Mouse (Mus musculus) forebrain, embryonic 14.5 days (tissue): Measurements from ENCODE around the gene Pcyt1b. TPM values are rescaled to one million over a fixed set of nuclear protein-coding genes. Genes with fewer than 3 reads are reported as not detected.

Source experiments
- ATAC-seq: fragments of 200-750 bp; cut with Nextera tagmentation; 2 replicates; pipeline ENCODE4 v1.8.0; 2017; ENCODE audit warnings: mild to moderate bottlenecking, moderate library complexity
- DNase-seq: peaks from one replicate; pipeline ENCODE4 v3.0.0-alpha.2; 2015; ENCODE audit warnings: low spot score
- H3K27ac ChIP-seq: fragments of 300-500 bp; sonication (generic); 2 replicates; pipeline ENCODE4 v1.5.1; 2014; ENCODE audit warnings: low read depth, mild to moderate bottlenecking, control low read depth, low read length, moderate library complexity
- H3K27me3 ChIP-seq: fragments of 300-500 bp; sonication (generic); replicated peaks from 2 replicates; pipeline ENCODE4 v1.6.1; 2014; ENCODE audit warnings: low read length, control low read depth, mixed read lengths; ENCODE audit not compliant: control insufficient read depth, insufficient read depth
- H3K36me3 ChIP-seq: fragments of 300-500 bp; sonication (generic); 2 replicates; pipeline ENCODE4 v1.6.1; 2014; ENCODE audit warnings: low read length, control low read depth; ENCODE audit not compliant: control insufficient read depth, insufficient read depth
- H3K4me1 ChIP-seq: fragments of 300-500 bp; sonication (generic); 2 replicates; pipeline ENCODE4 v1.6.1; 2014; ENCODE audit warnings: antibody characterized with exemption, low read length, control low read depth; ENCODE audit not compliant: control insufficient read depth, insufficient read depth
- H3K4me2 ChIP-seq: fragments of 300-500 bp; sonication (generic); 2 replicates; pipeline ENCODE4 v1.6.1; 2014; ENCODE audit warnings: mild to moderate bottlenecking, control low read depth, low read length
- H3K4me3 ChIP-seq: fragments of 300-500 bp; sonication (generic); 2 replicates; pipeline ENCODE4 v1.5.1; 2014; ENCODE audit warnings: low read depth, low read length, control low read depth
- H3K9ac ChIP-seq: fragments of 300-500 bp; sonication (generic); 2 replicates; pipeline ENCODE4 v1.6.1; 2014; ENCODE audit warnings: mild to moderate bottlenecking, low read length, control low read depth, moderate library complexity
- H3K9me3 ChIP-seq: fragments of 300-500 bp; sonication (generic); replicated peaks from 2 replicates; pipeline ENCODE4 v1.6.1; 2016; ENCODE audit warnings: low read length, control low read depth, mixed read lengths; ENCODE audit not compliant: control insufficient read depth
- WGBS: fragments of 180-500 bp; shearing (Covaris S2); extraction: QIAGEN DNeasy Blood & Tissue Kit; methylation state at CpG from one replicate; pipeline ENCODE4 v1.1.7; 2014; 5-methylcytosine and 5-hydroxymethylcytosine counted together
- polyA plus RNA-seq: library from polyadenylated mRNA; unstranded; fragments of >200 nt; fragmentation: Nextera tagmentation; extraction: Ambion mirVana; gene quantifications from 2 replicates; pipeline ENCODE4 v1.2.1, GENCODE M21; 2014

The Pcyt1b gene
- 11.3 and 14.7 TPM in 2 replicates for polyA plus RNA-seq

GRCm38 (mm10) chrX:93654218-93655002 is at the start of gene Pcyt1b:
TSS of gene Pcyt1b (plus strand) at chrX:93654863.
- Histone ChIP-seq H3K4me2 (no peak within 1 kb of the TSS), H3K27ac (no peak within 1 kb of the TSS)
- ATAC-seq = no peak

DNA sequence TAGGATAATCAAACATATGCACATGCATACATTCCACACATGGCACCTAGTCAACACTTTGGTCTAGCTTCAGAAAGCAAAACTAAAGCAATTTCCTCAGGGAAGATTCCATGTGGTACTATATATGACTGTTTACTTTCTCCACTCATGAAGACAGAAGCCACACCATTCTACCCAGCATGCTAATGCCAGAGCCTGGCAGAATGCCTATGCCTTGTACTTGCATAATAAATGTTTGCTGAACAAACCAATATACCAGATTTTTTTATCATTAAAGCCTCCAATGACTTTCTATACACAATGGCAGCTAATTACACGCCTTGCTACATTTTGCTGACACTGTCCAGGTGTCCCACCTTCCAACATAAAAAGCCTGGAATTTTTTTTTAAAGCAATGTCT is 24.4 kb upstream of the Pcyt1b start:
- H3K9ac ChIP-seq = no peak overlapping the region
- no peaks in the 10 kb centered on the region for H3K27me3 ChIP-seq
- H3K9me3 ChIP-seq = no peaks in the 10 kb centered on the region
- DNase-seq (peak; percentile 46), ATAC-seq (no peak)
- H3K4me1 ChIP-seq = no peaks in the 10 kb centered on the region
- 49% methylated on average over 1 of the region's 1 CpGs for WGBS
- peak overlapping the region; percentile 57 for H3K4me2 ChIP-seq
- H3K27ac ChIP-seq = no peak overlapping the region
- peak overlapping the region; percentile 49; the same call in 1 of the 2 replicates for H3K4me3 ChIP-seq
- no peaks in the 10 kb centered on the region for H3K36me3 ChIP-seq

More at GRCm38 (mm10) chrX:93654218-93655002, at the start of gene Pcyt1b:
- H3K4me3 ChIP-seq = no peak within 1 kb of the TSS
- H3K9ac ChIP-seq = no peak within 1 kb of the TSS
- DNase-seq = no peak
- no peaks in the 10 kb centered on the region for H3K4me1 ChIP-seq
- no peaks in the 10 kb centered on the region for H3K27me3 ChIP-seq
- H3K9me3 ChIP-seq = no peaks in the 10 kb centered on the region
- H3K36me3 ChIP-seq = no peaks in the 10 kb centered on the region
- 21% methylated on average over 3 of the region's 3 CpGs for WGBS

- Histone ChIP-seq H3K36me3 (no peaks in the 10 kb centered on the region), H3K4me3 (peak within 1 kb of the TSS; percentile 49), H3K27ac (peak within 1 kb of the TSS; percentile 27; the same call in 1 of the 2 replicates), H3K9me3 (no peaks in the 10 kb centered on the region), H3K9ac (peak within 1 kb of the TSS; percentile 55), H3K27me3 (no peaks in the 10 kb centered on the region), H3K4me1 (no peaks in the 10 kb centered on the region), H3K4me2 (peak within 1 kb of the TSS; percentile 57)
- DNase-seq (peak; percentile 87), ATAC-seq (peak; percentile 98)
- WGBS = 26% methylated on average over 53 of the region's 53 CpGs
Observed at GRCm38 (mm10) chrX:93631657-93632449, 22.8 kb upstream of the Pcyt1b start, which contains the start of gene Pola1. TSS of gene Pola1 (minus strand) at chrX:93632155.

DNA sequence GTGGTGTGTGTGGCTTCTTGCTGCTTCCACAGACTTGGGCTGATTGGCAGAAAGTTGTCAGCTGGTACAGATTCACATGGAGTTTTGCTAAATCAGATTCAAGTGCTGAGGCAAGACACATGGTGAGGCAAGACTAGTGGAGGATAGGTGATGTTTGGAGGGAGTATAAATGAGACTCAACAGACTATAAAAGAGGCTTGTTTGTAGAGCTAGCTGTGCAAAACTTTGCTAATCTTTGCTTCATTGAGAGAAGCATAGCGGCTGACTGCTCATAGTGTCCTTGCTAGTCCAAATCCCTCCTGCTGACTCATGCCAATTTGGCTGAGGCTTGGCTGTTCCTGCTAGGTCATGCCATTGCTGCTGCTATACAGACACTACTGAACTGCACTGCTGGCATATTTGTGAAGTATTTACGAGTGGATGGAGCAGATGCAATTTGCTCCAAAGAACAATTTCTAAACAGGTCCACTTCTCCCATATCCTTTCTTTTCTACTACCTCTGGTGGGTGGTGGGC is 19.7 kb upstream of the Pcyt1b start:
- Histone ChIP-seq H3K27me3 (no peaks in the 10 kb centered on the region), H3K36me3 (no peaks in the 10 kb centered on the region), H3K9me3 (no peaks in the 10 kb centered on the region), H3K4me3 (no peak overlapping the region), H3K27ac (no peak overlapping the region), H3K4me2 (no peak overlapping the region), H3K9ac (no peak overlapping the region), H3K4me1 (no peaks in the 10 kb centered on the region)
- DNase-seq = no peak
- 73% methylated on average over 2 of the region's 2 CpGs for WGBS
- ATAC-seq = no peak

- Histone ChIP-seq H3K4me3 (no peak overlapping the region), H3K9me3 (no peaks in the 10 kb centered on the region), H3K27me3 (no peaks in the 10 kb centered on the region), H3K4me2 (no peak overlapping the region), H3K36me3 (no peaks in the 10 kb centered on the region), H3K27ac (no peak overlapping the region), H3K9ac (no peak overlapping the region), H3K4me1 (no peaks in the 10 kb centered on the region)
- ATAC-seq = no peak
- no peak for DNase-seq
- WGBS = 90% methylated on average over 3 of the region's 3 CpGs
Observed at GRCm38 (mm10) chrX:93643600-93643999, 11.1 kb upstream of the Pcyt1b start.

GRCm38 (mm10) chrX:93644022-93644421 is 10.6 kb upstream of the Pcyt1b start:
- no peaks in the 10 kb centered on the region for H3K9me3 ChIP-seq
- H3K4me3 ChIP-seq = no peak overlapping the region
- H3K36me3 ChIP-seq = no peaks in the 10 kb centered on the region
- no peak overlapping the region for H3K9ac ChIP-seq
- ATAC-seq (no peak), DNase-seq (no peak)
- H3K4me2 ChIP-seq = no peak overlapping the region
- H3K27me3 ChIP-seq = no peaks in the 10 kb centered on the region
- no peaks in the 10 kb centered on the region for H3K4me1 ChIP-seq
- no peak overlapping the region for H3K27ac ChIP-seq

- Histone ChIP-seq H3K4me2 (no peak overlapping the region), H3K9ac (no peak overlapping the region), H3K4me1 (no peaks in the 10 kb centered on the region), H3K27me3 (no peaks in the 10 kb centered on the region), H3K36me3 (no peaks in the 10 kb centered on the region), H3K27ac (no peak overlapping the region), H3K9me3 (no peaks in the 10 kb centered on the region), H3K4me3 (no peak overlapping the region)
- WGBS = 85% methylated on average over 2 of the region's 2 CpGs
- DNase-seq (no peak), ATAC-seq (no peak)
Observed at GRCm38 (mm10) chrX:93650738-93651137, 3.9 kb upstream of the Pcyt1b start.

GRCm38 (mm10) chrX:93655153-93655552 is 490 bp downstream of the Pcyt1b start:
- DNase-seq (no peak), ATAC-seq (no peak)
- no peak overlapping the region for H3K4me3 ChIP-seq
- no peak overlapping the region for H3K27ac ChIP-seq
- H3K9me3 ChIP-seq = no peaks in the 10 kb centered on the region
- H3K27me3 ChIP-seq = no peaks in the 10 kb centered on the region
- no peaks in the 10 kb centered on the region for H3K4me1 ChIP-seq
- WGBS = 84% methylated on average over 5 of the region's 5 CpGs
- H3K9ac ChIP-seq = no peak overlapping the region
- H3K36me3 ChIP-seq = no peaks in the 10 kb centered on the region
- no peak overlapping the region for H3K4me2 ChIP-seq
